Mouse (Mus musculus) limb, embryonic 14.5 days (tissue): ENCODE measurements around the gene Dnttip1. TPM values are rescaled to one million over a fixed set of nuclear protein-coding genes. Genes with fewer than 3 reads are reported as not detected.

Experiments
- ATAC-seq: fragments of 200-750 bp; cut with Nextera tagmentation; 2 replicates; pipeline ENCODE4 v1.8.0; 2017; ENCODE audit warnings: low read depth, moderate number of reproducible peaks, moderate TSS enrichment; ENCODE audit not compliant: low FRiP score
- DNase-seq: peaks from one replicate; pipeline ENCODE4 v3.0.0-alpha.2; 2015; ENCODE audit warnings: low spot score
- H3K27ac ChIP-seq: fragments of 300-500 bp; sonication (generic); replicated peaks from 2 replicates; pipeline ENCODE4 v1.5.1; 2014; ENCODE audit warnings: low read depth, mild to moderate bottlenecking, low read length, moderate library complexity, mixed read lengths
- H3K27me3 ChIP-seq: fragments of 300-500 bp; sonication (generic); 2 replicates; pipeline ENCODE4 v1.6.1; 2014; ENCODE audit warnings: low read length, mixed read lengths; ENCODE audit not compliant: control insufficient read depth, insufficient read depth
- H3K36me3 ChIP-seq: fragments of 300-500 bp; sonication (generic); 2 replicates; pipeline ENCODE4 v1.6.1; 2014; ENCODE audit warnings: mild to moderate bottlenecking, low read length, moderate library complexity, mixed read lengths; ENCODE audit not compliant: control insufficient read depth, insufficient read depth
- H3K4me1 ChIP-seq: fragments of 300-500 bp; sonication (generic); 2 replicates; pipeline ENCODE4 v1.6.1; 2014; ENCODE audit warnings: antibody characterized with exemption, low read length, mixed read lengths; ENCODE audit not compliant: control insufficient read depth, insufficient read depth
- H3K4me2 ChIP-seq: fragments of 300-500 bp; sonication (generic); replicated peaks from 2 replicates; pipeline ENCODE4 v1.6.1; 2014; ENCODE audit warnings: low read depth, mild to moderate bottlenecking, low read length, moderate library complexity; ENCODE audit not compliant: severe bottlenecking
- H3K4me3 ChIP-seq: fragments of 300-500 bp; sonication (generic); replicated peaks from 2 replicates; pipeline ENCODE4 v1.5.1; 2014; ENCODE audit warnings: low read length
- H3K9ac ChIP-seq: fragments of 300-500 bp; sonication (generic); 2 replicates; pipeline ENCODE4 v1.6.1; 2014; ENCODE audit warnings: mild to moderate bottlenecking, low read depth, low read length, moderate library complexity; ENCODE audit not compliant: severe bottlenecking
- H3K9me3 ChIP-seq: fragments of 300-500 bp; sonication (generic); 2 replicates; pipeline ENCODE4 v1.6.1; 2016; ENCODE audit warnings: low read length; ENCODE audit not compliant: control insufficient read depth
- POLR2A ChIP-seq: fragments of 200-500 bp; IDR thresholded peaks from 2 replicates; pipeline ENCODE4 v1.8.0; 2012; ENCODE audit warnings: inconsistent platforms, mild to moderate bottlenecking, moderate library complexity, borderline replicate concordance; ENCODE audit not compliant: insufficient read depth, insufficient read length; ENCODE audit errors: extremely low read depth
- WGBS: fragments of 180-500 bp; shearing (Covaris S2); extraction: QIAGEN DNeasy Blood & Tissue Kit; methylation state at CpG from one replicate; pipeline ENCODE4 v1.1.7; 2014; 5-methylcytosine and 5-hydroxymethylcytosine counted together
- polyA plus RNA-seq, 2 experiments: library from polyadenylated mRNA; depleted of rRNA in 1 of 2; stranded (reverse) in 1 of 2; unstranded in 1 of 2; fragments of >200 nt; fragmentation: Nextera tagmentation in 1 of 2; extraction: Ambion mirVana in 1 of 2; gene quantifications; 2 replicates each; pipeline versions ENCODE4 v1.2.1 to v1.2.3; 2012 to 2014

Dnttip1 gene
- polyA plus RNA-seq, 2 experiments: 58.6 to 70.1 TPM

DNA sequence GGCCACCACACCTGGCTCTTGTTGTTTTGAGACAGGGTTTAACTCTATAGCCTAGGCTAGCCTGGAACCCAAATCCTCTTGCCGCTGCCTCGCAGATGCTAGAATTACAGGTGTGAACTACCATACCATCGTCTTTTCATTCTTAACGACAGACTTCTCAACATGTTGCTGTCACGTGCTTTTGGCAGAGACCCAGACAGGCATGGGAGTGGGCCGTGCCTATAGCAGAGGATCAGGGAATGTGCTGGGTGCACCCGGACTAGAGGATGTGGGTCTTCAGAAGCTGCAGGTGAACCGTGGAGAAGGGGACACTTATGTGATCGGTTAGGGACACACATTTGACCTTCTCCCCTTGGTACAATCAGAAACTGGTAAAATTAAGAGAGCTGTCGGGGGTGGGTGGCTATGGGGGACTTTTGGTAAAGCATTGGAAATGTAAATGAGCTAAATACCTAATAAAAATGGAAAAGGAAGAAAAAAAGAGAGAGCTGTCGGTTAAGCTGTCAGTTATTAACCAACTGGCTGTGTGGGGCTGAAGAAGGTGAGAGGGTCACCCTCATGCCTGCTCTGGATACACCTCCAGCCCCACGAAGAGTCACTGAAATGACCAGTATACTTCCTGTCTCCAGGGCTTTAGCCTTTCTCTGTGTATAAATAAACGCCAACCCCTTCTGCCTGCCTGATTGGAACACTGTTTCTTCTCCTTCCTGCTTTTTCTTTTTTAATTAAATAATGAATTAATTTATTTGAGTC lies 54.6 kb downstream of the Dnttip1 start:
- WGBS: 90% methylated on average over 13 of the region's 13 CpGs
- peaks cover 7% of the 10 kb centered on the region for H3K4me1 ChIP-seq
- peaks cover 52% of the 10 kb centered on the region for H3K36me3 ChIP-seq
- TF ChIP-seq POLR2A: no peak
- no peak overlapping the region for H3K4me2 ChIP-seq
- H3K27ac ChIP-seq: no peak overlapping the region
- no peaks in the 10 kb centered on the region for H3K27me3 ChIP-seq
- DNase-seq: no peak
- no peak overlapping the region for H3K9ac ChIP-seq
- no peak overlapping the region for H3K4me3 ChIP-seq
- no peaks in the 10 kb centered on the region for H3K9me3 ChIP-seq
- no peak for ATAC-seq

- no peak for DNase-seq
- no peak overlapping the region for H3K27ac ChIP-seq
- no peaks in the 10 kb centered on the region for H3K27me3 ChIP-seq
- no peak for ATAC-seq
- peak overlapping the region; percentile 73 for H3K4me3 ChIP-seq
- H3K36me3 ChIP-seq: peaks cover 26% of the 10 kb centered on the region
- peak overlapping the region; percentile 69 for H3K9ac ChIP-seq
- peak overlapping the region; percentile 63 for H3K4me2 ChIP-seq
- no peaks in the 10 kb centered on the region for H3K9me3 ChIP-seq
- WGBS: 92% methylated on average over 16 of the region's 16 CpGs
- no peak for TF ChIP-seq POLR2A
- H3K4me1 ChIP-seq: peaks cover 9% of the 10 kb centered on the region
Observed at GRCm38 (mm10) chr2:164803201-164803920, 57.6 kb downstream of the Dnttip1 start.

DNA sequence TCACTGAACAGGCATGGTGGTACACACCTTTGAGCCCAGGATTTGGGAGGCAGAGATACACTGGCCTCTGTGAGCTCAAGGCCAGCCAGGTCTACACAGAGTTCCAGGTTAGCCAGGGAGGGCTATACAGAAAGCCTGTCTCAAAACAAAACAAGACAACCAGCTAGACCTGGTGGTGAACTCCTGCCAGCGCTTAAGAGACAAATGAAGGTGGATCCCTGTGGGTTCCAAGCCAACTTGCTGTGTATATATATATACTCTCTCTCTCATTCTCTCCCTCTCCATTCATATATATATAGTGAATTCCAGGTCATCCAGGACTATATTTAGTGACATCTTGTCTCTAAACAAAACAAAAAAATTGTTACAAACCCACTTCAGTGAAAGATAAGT lies 58.1 kb downstream of the Dnttip1 start:
- Histone ChIP-seq H3K27ac (no peak overlapping the region), H3K9me3 (no peaks in the 10 kb centered on the region), H3K4me1 (peaks cover 9% of the 10 kb centered on the region), H3K27me3 (no peaks in the 10 kb centered on the region), H3K36me3 (peaks cover 30% of the 10 kb centered on the region), H3K4me3 (peak overlapping the region; percentile 73), H3K4me2 (peak overlapping the region; percentile 63), H3K9ac (peak overlapping the region; percentile 69)
- WGBS: 41% methylated on average over 1 of the region's 1 CpGs
- no peak for DNase-seq
- ATAC-seq: no peak
- TF ChIP-seq POLR2A: no peak

DNA sequence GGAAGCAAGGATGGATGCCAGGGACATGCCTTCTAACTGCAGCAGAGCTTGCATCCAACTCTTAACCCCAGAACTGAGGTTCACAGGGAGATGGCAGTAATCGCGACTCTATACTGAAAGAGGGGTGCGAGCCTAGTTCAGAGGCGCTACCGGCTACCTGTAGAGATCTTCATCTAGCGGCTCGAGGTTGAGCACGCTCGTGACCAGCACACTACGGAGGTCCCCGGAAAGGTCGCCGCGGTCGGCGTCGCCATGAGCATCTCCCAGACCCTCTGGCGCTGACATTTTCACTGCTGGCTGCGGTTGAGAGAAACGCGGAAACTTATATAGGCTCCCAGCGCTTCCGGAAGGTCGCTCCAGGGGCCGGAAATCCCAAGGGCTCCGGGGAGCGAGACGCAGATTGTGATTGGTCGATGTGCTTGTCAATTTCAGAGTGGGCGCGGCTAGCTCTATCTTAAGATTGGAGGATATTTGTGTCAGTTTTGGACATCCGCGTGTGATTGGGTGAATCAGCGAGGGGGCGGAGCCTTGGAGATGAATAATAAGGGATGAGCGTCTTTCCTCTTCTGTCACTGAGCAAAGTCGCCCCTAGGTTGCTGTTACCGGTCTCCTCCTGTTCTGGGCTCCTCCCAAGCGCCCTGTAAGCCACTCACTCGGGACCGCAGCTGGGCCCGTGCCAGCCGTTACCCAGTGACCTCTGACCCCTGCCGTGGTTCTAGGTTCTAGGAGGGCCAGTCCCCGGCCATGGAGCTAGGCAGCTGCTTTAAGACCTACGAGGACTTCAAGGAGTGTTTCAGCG lies 58.9 kb downstream of the Dnttip1 start, which contains the start of the genes Acot8 and Zswim3:
Gene Acot8, minus strand, starts transcription at position 350 of the 799 bp plus-strand sequence.
Gene Zswim3, plus strand, starts transcription at position 566 of the 799 bp plus-strand sequence.
- peak within 1 kb of the TSS; percentile 69 for H3K9ac ChIP-seq
- peak; percentile 98 for ATAC-seq
- peak; percentile 98 for DNase-seq
- H3K4me3 ChIP-seq: peak within 1 kb of the TSS; percentile 73
- peak; percentile 76; the same call in 1 of the 2 replicates for TF ChIP-seq POLR2A
- no peaks in the 10 kb centered on the region for H3K27me3 ChIP-seq
- peaks cover 23% of the 10 kb centered on the region for H3K36me3 ChIP-seq
- WGBS: under 1% methylated on average over 47 of the region's 47 CpGs
- H3K27ac ChIP-seq: peak within 1 kb of the TSS; percentile 35
- H3K9me3 ChIP-seq: no peaks in the 10 kb centered on the region
- peaks cover 9% of the 10 kb centered on the region for H3K4me1 ChIP-seq
- peak within 1 kb of the TSS; percentile 85 for H3K4me2 ChIP-seq

- Histone ChIP-seq H3K4me1 (peaks cover 9% of the 10 kb centered on the region), H3K4me3 (peak overlapping the region; percentile 73), H3K9ac (peak overlapping the region; percentile 62), H3K9me3 (no peaks in the 10 kb centered on the region), H3K27me3 (no peaks in the 10 kb centered on the region), H3K4me2 (peak overlapping the region; percentile 85), H3K27ac (no peak overlapping the region), H3K36me3 (peaks cover 19% of the 10 kb centered on the region)
- TF ChIP-seq POLR2A: no peak
- no peak for DNase-seq
- WGBS: 1% methylated on average over 21 of the region's 21 CpGs
- ATAC-seq: peak; percentile 31; the same call in 1 of the 2 replicates
Observed at GRCm38 (mm10) chr2:164805332-164805718, 59.5 kb downstream of the Dnttip1 start.
